Mouse (Mus musculus) forebrain, embryonic 16.5 days (tissue): ENCODE measurements around the gene Ttll8. TPM values are rescaled to one million over a fixed set of nuclear protein-coding genes. Genes with fewer than 3 reads are reported as not detected.

ENCODE experiments used
- ATAC-seq: fragments of 200-750 bp; cut with Nextera tagmentation; 2 replicates; pipeline ENCODE4 v1.8.0; 2017; ENCODE audit warnings: mild to moderate bottlenecking, moderate library complexity
- H3K27ac ChIP-seq: fragments of 300-500 bp; sonication (generic); 2 replicates; pipeline ENCODE4 v1.5.1; 2014; ENCODE audit warnings: low read length, control low read depth
- H3K27me3 ChIP-seq: fragments of 300-500 bp; sonication (generic); replicated peaks from 2 replicates; pipeline ENCODE4 v1.6.1; 2014; ENCODE audit warnings: low read length; ENCODE audit not compliant: control insufficient read depth, insufficient read depth
- H3K36me3 ChIP-seq: fragments of 300-500 bp; sonication (generic); 2 replicates; pipeline ENCODE4 v1.6.1; 2014; ENCODE audit not compliant: control insufficient read depth, insufficient read depth
- H3K4me1 ChIP-seq: fragments of 300-500 bp; sonication (generic); replicated peaks from 2 replicates; pipeline ENCODE4 v1.6.1; 2014; ENCODE audit warnings: low read length; ENCODE audit not compliant: control insufficient read depth, insufficient read depth
- H3K4me2 ChIP-seq: fragments of 300-500 bp; sonication (generic); 2 replicates; pipeline ENCODE4 v1.6.1; 2014; ENCODE audit warnings: mild to moderate bottlenecking, low read length, control low read depth
- H3K4me3 ChIP-seq: fragments of 300-500 bp; sonication (generic); replicated peaks from 2 replicates; pipeline ENCODE4 v1.5.1; 2014; ENCODE audit warnings: mild to moderate bottlenecking, low read length, control low read depth
- H3K9ac ChIP-seq: fragments of 300-500 bp; sonication (generic); replicated peaks from 2 replicates; pipeline ENCODE4 v1.6.1; 2014; ENCODE audit warnings: low read depth, low read length, control low read depth
- H3K9me3 ChIP-seq: fragments of 300-500 bp; sonication (generic); 2 replicates; pipeline ENCODE4 v1.6.1; 2016; ENCODE audit warnings: low read length; ENCODE audit not compliant: control insufficient read depth
- WGBS: fragments of 180-500 bp; shearing (Covaris S2); extraction: QIAGEN DNeasy Blood & Tissue Kit; methylation state at CpG from one replicate; pipeline ENCODE4 v1.1.7; 2014; 5-methylcytosine and 5-hydroxymethylcytosine counted together
- polyA plus RNA-seq: library from polyadenylated mRNA; unstranded; fragments of >200 nt; fragmentation: Nextera tagmentation; extraction: Ambion mirVana; gene quantifications from 2 replicates; pipeline ENCODE4 v1.2.1, GENCODE M21; 2015

Gene Ttll8
- polyA plus RNA-seq, 1 experiment from 2014 or later = 0.08 TPM

DNA sequence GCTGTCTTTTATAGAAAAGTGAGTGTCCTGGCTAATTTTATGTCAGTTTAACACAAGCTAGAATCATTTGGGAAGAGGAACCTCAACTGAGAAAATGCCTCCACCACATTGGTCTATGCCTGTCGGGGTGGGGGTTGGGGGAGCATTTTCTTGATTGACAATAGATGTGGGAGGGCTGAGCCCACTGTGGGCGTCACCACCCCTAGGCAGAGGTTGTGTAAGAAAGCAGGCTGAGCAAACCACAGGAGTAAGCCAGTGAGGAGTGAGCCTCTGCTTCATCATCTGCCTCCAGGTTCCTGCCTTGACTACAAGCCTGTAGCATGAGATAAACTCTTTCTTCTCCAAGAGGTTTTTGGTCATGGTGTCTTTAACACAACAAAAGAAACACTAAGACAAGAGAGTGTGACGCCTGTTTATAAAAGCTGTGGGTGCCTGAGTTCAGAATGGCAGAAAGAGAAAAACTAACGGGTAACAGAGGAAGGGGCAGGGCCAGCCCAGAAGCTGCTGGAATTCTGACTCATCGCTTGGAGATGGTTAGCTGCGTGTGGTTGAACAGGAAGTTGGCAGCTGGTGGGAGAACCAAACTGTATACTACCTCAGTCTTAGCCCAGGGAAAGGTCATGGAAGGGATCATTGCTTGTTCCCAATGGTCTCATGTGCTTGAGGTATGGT, 17.5 kb downstream of the Ttll8 start:
- H3K9me3 ChIP-seq = no peaks in the 10 kb centered on the region
- ATAC-seq = no peak
- 81% methylated on average over 6 of the region's 6 CpGs for WGBS
- H3K27me3 ChIP-seq = no peaks in the 10 kb centered on the region
- H3K9ac ChIP-seq = no peak overlapping the region
- no peak overlapping the region for H3K4me3 ChIP-seq
- H3K4me2 ChIP-seq = no peak overlapping the region
- H3K36me3 ChIP-seq = no peaks in the 10 kb centered on the region
- no peaks in the 10 kb centered on the region for H3K4me1 ChIP-seq
- no peak overlapping the region for H3K27ac ChIP-seq

DNA sequence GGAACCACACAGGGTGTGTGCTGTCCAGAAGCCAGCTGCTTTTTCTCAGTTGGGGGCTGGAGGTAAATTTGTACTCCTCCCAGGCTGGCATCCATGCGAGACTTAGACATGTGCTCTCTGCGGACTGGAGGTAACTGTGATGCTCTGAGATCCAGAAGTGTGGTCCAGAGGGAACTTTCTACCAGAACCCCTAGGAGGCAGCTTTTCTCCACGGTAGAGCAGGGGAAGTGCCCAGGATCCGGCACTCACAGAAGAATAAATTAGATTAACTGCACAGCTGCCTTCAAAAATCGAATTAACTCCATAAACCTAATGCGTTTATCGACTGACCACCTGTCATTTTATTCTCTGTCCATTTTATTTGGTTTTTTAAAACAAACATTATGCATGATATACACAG, 20.1 kb downstream of the Ttll8 start:
- no peak; the same call in 1 of the 2 replicates for ATAC-seq
- Histone ChIP-seq H3K36me3 (no peaks in the 10 kb centered on the region), H3K4me1 (no peaks in the 10 kb centered on the region), H3K27me3 (no peaks in the 10 kb centered on the region), H3K9me3 (no peaks in the 10 kb centered on the region), H3K4me3 (no peak overlapping the region), H3K9ac (no peak overlapping the region), H3K27ac (no peak overlapping the region), H3K4me2 (no peak overlapping the region)
- WGBS = 57% methylated on average over 7 of the region's 7 CpGs

DNA sequence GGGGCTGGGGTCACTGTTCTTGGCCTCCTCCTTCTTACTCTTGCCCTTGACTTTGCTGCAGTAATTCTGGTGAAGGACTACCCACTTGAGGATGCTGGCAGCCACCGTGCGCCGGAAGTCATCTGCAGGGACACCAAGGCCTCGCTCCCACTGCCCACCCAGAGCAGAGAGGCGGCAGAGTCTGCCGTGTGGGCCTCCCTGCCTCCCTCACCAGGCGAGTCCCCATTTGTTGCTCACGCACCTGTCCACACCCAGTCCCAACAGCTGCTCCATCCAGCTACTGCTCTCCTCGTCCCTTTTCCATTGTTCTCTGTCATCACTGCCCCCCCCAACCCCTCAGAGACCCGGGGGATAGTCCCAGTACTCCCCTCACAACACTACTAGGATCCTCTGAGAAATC, 21.6 kb downstream of the Ttll8 start:
- Histone ChIP-seq H3K4me2 (no peak overlapping the region), H3K4me3 (no peak overlapping the region), H3K4me1 (no peaks in the 10 kb centered on the region), H3K27ac (no peak overlapping the region), H3K36me3 (no peaks in the 10 kb centered on the region), H3K9me3 (no peaks in the 10 kb centered on the region), H3K27me3 (no peaks in the 10 kb centered on the region), H3K9ac (no peak overlapping the region)
- ATAC-seq = no peak
- whole genome bisulfite sequencing = 90% methylated on average over 10 of the region's 10 CpGs

DNA sequence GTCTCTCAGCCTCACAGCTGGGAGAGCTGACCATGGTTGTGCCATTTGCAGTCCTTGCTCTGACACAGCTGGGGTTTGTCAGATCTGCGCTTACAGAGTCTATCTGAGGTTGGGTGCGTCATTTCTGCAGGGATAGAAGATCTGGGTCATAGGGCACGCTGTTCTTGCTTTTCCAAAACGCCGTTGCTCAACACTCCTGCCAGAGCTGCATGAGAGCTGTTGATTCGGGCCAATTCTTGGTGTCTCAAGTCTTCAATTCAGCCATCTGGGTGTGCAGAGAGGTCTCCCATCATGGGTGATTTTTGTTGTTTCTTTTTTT, 32.3 kb downstream of the Ttll8 start:
- H3K4me3 ChIP-seq = no peak overlapping the region
- no peak overlapping the region for H3K9ac ChIP-seq
- no peaks in the 10 kb centered on the region for H3K4me1 ChIP-seq
- no peak for ATAC-seq
- H3K9me3 ChIP-seq = no peaks in the 10 kb centered on the region
- 77% methylated on average over 6 of the region's 6 CpGs for WGBS
- H3K27ac ChIP-seq = no peak overlapping the region
- H3K27me3 ChIP-seq = no peaks in the 10 kb centered on the region
- H3K4me2 ChIP-seq = no peak overlapping the region
- no peaks in the 10 kb centered on the region for H3K36me3 ChIP-seq

DNA sequence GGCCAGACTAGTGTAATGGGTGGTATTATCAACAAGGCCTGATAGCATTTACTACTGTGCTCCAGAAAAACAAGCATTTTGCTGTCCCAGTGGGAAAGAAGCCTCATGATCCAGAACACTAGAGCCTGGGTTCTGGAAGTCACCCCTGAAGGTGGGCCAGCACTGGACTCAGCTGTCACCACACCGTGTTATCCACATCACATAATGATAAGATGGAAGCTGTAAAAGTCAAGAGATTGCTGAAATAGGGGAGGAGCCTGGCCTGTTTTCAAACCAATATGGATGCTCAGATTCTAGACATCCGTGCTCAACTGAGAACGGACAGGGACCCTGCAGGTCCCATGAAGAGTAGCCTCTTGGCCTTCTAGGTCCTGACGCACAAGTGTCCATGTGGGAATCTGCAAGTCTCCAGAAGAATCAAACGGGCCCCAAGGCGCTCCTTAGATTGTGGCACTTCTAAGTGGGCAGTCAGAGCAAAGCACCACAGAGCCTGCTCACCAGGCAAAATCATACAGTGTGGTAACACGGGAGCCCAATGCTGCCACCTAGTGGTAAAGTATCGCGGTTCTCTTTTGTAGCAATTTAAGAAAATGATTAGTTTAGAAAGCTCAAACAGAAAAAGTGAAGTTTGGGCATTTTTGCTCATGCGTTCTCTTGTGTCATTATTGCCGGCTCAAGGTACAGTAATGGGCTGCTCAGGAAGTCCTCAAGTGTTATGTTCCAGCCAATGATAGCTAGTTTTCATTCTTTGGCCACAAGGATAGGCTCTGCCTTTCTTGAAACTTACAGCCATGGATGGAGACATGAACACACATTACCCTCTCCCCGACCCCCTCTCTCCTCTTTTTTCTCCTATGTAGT, 32.9 kb downstream of the Ttll8 start:
- no peaks in the 10 kb centered on the region for H3K9me3 ChIP-seq
- no peaks in the 10 kb centered on the region for H3K4me1 ChIP-seq
- no peaks in the 10 kb centered on the region for H3K36me3 ChIP-seq
- H3K27me3 ChIP-seq = no peaks in the 10 kb centered on the region
- 0 out of 2 replicates have a peak overlapping the region, but pooled peaks have one; percentile 37 for H3K9ac ChIP-seq
- ATAC-seq = peak; percentile 78; the same call in 1 of the 2 replicates
- 26% methylated on average over 12 of the region's 12 CpGs for WGBS
- no peak overlapping the region; the same call in 1 of the 2 replicates for H3K4me3 ChIP-seq
- H3K4me2 ChIP-seq = no peak overlapping the region; the same call in 1 of the 2 replicates
- no peak overlapping the region for H3K27ac ChIP-seq

DNA sequence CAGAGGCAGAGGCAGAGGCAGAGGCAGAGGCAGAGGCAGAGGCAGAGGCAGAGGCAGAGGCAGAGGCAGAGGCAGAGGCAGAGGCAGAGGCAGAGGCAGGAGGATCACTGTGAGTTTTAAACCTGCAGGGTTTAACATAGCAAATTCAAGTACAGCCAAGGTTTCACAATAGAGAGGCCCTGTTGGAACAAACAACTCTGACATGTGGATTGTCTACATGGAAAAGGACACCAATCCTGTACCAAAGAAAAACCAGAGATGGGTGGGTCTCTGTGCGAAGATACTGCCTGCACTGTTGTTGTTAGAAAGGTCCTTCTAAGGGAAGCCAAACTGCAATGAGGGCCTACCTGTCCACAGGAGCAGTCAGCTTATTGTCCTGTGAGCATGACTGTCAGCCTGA, 34.2 kb downstream of the Ttll8 start:
- Histone ChIP-seq H3K4me3 (no peak overlapping the region), H3K9me3 (no peaks in the 10 kb centered on the region), H3K27me3 (no peaks in the 10 kb centered on the region), H3K36me3 (no peaks in the 10 kb centered on the region), H3K9ac (no peak overlapping the region), H3K27ac (no peak overlapping the region), H3K4me1 (no peaks in the 10 kb centered on the region), H3K4me2 (no peak overlapping the region)
- no peak for ATAC-seq
- 100% methylated on average over 1 of the region's 1 CpGs for WGBS

DNA sequence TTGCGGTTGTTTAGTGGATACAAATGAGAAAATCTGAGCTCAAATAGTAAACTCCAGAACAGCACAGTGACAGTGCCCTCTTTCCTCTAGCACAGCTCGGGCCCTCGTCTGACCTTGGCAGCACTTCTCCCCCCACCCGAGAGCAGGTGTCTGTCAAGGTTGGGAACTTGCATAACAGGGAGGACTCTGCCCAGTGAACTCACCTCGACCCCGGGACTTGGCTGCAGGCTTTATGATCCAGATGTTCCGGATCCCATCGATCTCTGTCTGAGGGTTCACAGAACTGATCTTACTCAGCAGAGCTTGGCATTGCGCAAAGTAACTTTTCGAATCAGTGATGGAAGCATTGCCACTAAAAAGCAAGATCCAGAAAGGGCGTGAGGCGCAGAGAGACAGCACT, 34.9 kb downstream of the Ttll8 start:
- ATAC-seq = no peak
- WGBS = 80% methylated on average over 12 of the region's 12 CpGs
- no peaks in the 10 kb centered on the region for H3K36me3 ChIP-seq
- no peaks in the 10 kb centered on the region for H3K27me3 ChIP-seq
- H3K4me2 ChIP-seq = no peak overlapping the region
- H3K9me3 ChIP-seq = no peaks in the 10 kb centered on the region
- no peak overlapping the region for H3K9ac ChIP-seq
- no peak overlapping the region for H3K4me3 ChIP-seq
- no peak overlapping the region for H3K27ac ChIP-seq
- no peaks in the 10 kb centered on the region for H3K4me1 ChIP-seq

DNA sequence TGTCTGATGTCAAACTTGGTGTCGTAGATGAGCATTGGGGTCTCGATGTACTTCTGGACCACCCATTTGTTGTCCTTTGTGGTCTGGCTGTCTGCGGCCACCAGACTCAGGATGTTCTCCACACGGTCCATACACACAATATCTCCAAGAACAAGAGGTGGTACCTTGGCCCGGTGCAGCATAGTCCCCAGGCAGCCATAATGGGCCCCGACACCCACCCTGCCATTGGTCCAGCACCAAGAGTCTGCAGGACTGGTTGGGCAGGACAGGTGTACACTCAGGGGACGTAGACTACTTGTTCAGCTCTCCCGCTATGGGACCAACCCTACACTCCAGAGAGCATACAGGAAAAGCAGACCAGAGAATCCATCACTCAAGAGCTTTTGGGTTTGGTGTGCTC, 37.1 kb downstream of the Ttll8 start:
- H3K27ac ChIP-seq = no peak overlapping the region
- WGBS = 95% methylated on average over 8 of the region's 8 CpGs

DNA sequence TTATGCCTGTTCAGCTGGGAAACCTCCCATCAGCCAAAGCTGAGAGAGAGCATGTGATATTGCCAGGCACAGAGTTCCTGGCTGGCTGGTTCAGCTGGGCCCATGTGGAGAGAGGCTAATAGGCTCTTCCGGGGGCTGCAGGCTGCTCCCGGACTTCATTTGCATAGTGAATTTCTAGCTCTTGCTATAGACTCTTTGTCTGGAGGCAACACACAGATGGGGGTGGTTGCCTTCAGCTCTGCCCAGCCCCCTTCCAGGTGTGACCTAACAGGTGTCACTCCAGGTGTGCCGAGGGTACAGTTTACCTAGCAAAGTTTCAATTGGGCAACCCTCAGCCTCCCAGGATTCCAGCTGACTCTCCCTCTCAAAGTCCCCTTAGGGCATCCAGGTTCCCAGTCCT, 37.9 kb downstream of the Ttll8 start:
- Histone ChIP-seq H3K9ac (no peak overlapping the region), H3K36me3 (no peaks in the 10 kb centered on the region), H3K9me3 (no peaks in the 10 kb centered on the region), H3K4me3 (no peak overlapping the region), H3K4me1 (no peaks in the 10 kb centered on the region), H3K27me3 (no peaks in the 10 kb centered on the region), H3K27ac (no peak overlapping the region), H3K4me2 (no peak overlapping the region)
- WGBS = 37% methylated on average over 3 of the region's 3 CpGs
- no peak for ATAC-seq

More for the DNA sequence above, 37.1 kb downstream of the Ttll8 start:
- ATAC-seq = no peak
- H3K36me3 ChIP-seq = no peaks in the 10 kb centered on the region
- no peak overlapping the region for H3K4me2 ChIP-seq
- H3K9ac ChIP-seq = no peak overlapping the region
- H3K9me3 ChIP-seq = no peaks in the 10 kb centered on the region
- H3K4me3 ChIP-seq = no peak overlapping the region
- H3K27me3 ChIP-seq = no peaks in the 10 kb centered on the region
- H3K4me1 ChIP-seq = no peaks in the 10 kb centered on the region
